Mouse (Mus musculus): Measurements from ENCODE around the gene Crkl. TPM values are rescaled to one million over a fixed set of nuclear protein-coding genes. Genes with fewer than 3 reads are reported as not detected.
"Not testable (repeated sequence)": the region's sequence is repeated elsewhere in the genome, so short reads cannot be mapped to it uniquely, and the experiment has no call there.

Crkl gene
- polyA plus RNA-seq, 1 experiment from 2014 or later = 74.1 TPM

GRCm38 (mm10) chr16:17499249-17499883 lies 47.6 kb downstream of the Crkl start:
- H3K9me3 ChIP-seq (ENCODE audit: low read depth, low read length) = no peaks in the 10 kb centered on the region
- peak; percentile 30 for DNase-seq
- no peak overlapping the region for H3K4me3 ChIP-seq (ENCODE audit: low read depth, low read length)
- no peak for TF ChIP-seq CTCF (IDR thresholded peaks at IDR 0.05; ENCODE audit: low read depth)
- H3K4me2 ChIP-seq = no peak overlapping the region
- H3K27ac ChIP-seq (ENCODE audit: low read depth) = no peak overlapping the region
- no peaks in the 10 kb centered on the region for H3K36me3 ChIP-seq (ENCODE audit: insufficient read depth)
- WGBS = 26% methylated on average over 10 of the region's 10 CpGs
- ATAC-seq (ENCODE audit: insufficient read depth) = peak; percentile 50; the same call in 1 of the 2 replicates
- H3K9ac ChIP-seq = no peak overlapping the region
- no peaks in the 10 kb centered on the region for H3K4me1 ChIP-seq (ENCODE audit: insufficient read depth)
- H3K27me3 ChIP-seq (ENCODE audit: insufficient read depth, low read length) = no peaks in the 10 kb centered on the region

- 71% methylated on average over 4 of the region's 4 CpGs for WGBS
- ATAC-seq (ENCODE audit: insufficient read depth) (no peak), DNase-seq (no peak)
- Histone ChIP-seq H3K4me2 (no peak overlapping the region), H3K9me3 (ENCODE audit: low read depth, low read length) (no peaks in the 10 kb centered on the region), H3K27me3 (ENCODE audit: insufficient read depth, low read length) (no peaks in the 10 kb centered on the region), H3K36me3 (ENCODE audit: insufficient read depth) (no peaks in the 10 kb centered on the region), H3K4me3 (ENCODE audit: low read depth, low read length) (no peak overlapping the region), H3K4me1 (ENCODE audit: insufficient read depth) (no peaks in the 10 kb centered on the region), H3K9ac (no peak overlapping the region), H3K27ac (ENCODE audit: low read depth) (no peak overlapping the region)
- TF ChIP-seq CTCF (IDR thresholded peaks at IDR 0.05; ENCODE audit: low read depth) = no peak
Observed at GRCm38 (mm10) chr16:17502681-17503080, 50.9 kb downstream of the Crkl start.

GRCm38 (mm10) chr16:17507018-17507552 lies 55.3 kb downstream of the Crkl start:
- Histone ChIP-seq H3K27ac (ENCODE audit: low read depth) (no peak overlapping the region), H3K9ac (no peak overlapping the region), H3K27me3 (ENCODE audit: insufficient read depth, low read length) (no peaks in the 10 kb centered on the region), H3K4me3 (ENCODE audit: low read depth, low read length) (no peak overlapping the region), H3K9me3 (ENCODE audit: low read depth, low read length) (no peaks in the 10 kb centered on the region), H3K4me1 (ENCODE audit: insufficient read depth) (peaks cover 11% of the 10 kb centered on the region; the same call in 1 of the 2 replicates), H3K4me2 (no peak overlapping the region), H3K36me3 (ENCODE audit: insufficient read depth) (peaks cover 8% of the 10 kb centered on the region)
- 75% methylated on average over 5 of the region's 5 CpGs for WGBS
- no peak for TF ChIP-seq CTCF (IDR thresholded peaks at IDR 0.05; ENCODE audit: low read depth)
- DNase-seq = no peak
- no peak for ATAC-seq (ENCODE audit: insufficient read depth)

GRCm38 (mm10) chr16:17508031-17508430 lies 56.2 kb downstream of the Crkl start:
- Histone ChIP-seq H3K4me1 (ENCODE audit: insufficient read depth) (peaks cover 11% of the 10 kb centered on the region; the same call in 1 of the 2 replicates), H3K9ac (peak overlapping the region; percentile 88), H3K4me2 (peak overlapping the region; percentile 83), H3K4me3 (ENCODE audit: low read depth, low read length) (peak overlapping the region; percentile 74), H3K36me3 (ENCODE audit: insufficient read depth) (peaks cover 18% of the 10 kb centered on the region), H3K27ac (ENCODE audit: low read depth) (peak overlapping the region; percentile 85; the same call in 1 of the 2 replicates)
- 28% methylated on average over 3 of the region's 3 CpGs for WGBS
- ATAC-seq (ENCODE audit: insufficient read depth); H3K27me3 ChIP-seq (ENCODE audit: insufficient read depth, low read length); DNase-seq; H3K9me3 ChIP-seq (ENCODE audit: low read depth, low read length): not testable (repeated sequence)

GRCm38 (mm10) chr16:17508546-17509239 lies 56.9 kb downstream of the Crkl start, which contains the start of gene Lztr1:
Gene Lztr1, plus strand, starts transcription at chr16:17508688.
- ATAC-seq (ENCODE audit: insufficient read depth) = peak; percentile 98
- DNase-seq = peak; percentile 95
- H3K9me3 ChIP-seq (ENCODE audit: low read depth, low read length) = no peaks in the 10 kb centered on the region
- peaks cover 24% of the 10 kb centered on the region for H3K36me3 ChIP-seq (ENCODE audit: insufficient read depth)
- peaks cover 11% of the 10 kb centered on the region; the same call in 1 of the 2 replicates for H3K4me1 ChIP-seq (ENCODE audit: insufficient read depth)
- H3K27me3 ChIP-seq (ENCODE audit: insufficient read depth, low read length) = no peaks in the 10 kb centered on the region
- H3K27ac ChIP-seq (ENCODE audit: low read depth) = peak within 1 kb of the TSS; percentile 85
- WGBS = 0% methylated on average over 50 of the region's 50 CpGs
- TF ChIP-seq CTCF (IDR thresholded peaks at IDR 0.05; ENCODE audit: low read depth) = peak; percentile 21; the same call in 1 of the 2 replicates
- H3K4me3 ChIP-seq (ENCODE audit: low read depth, low read length) = peak within 1 kb of the TSS; percentile 74
- peak within 1 kb of the TSS; percentile 88 for H3K9ac ChIP-seq
- peak within 1 kb of the TSS; percentile 83 for H3K4me2 ChIP-seq

GRCm38 (mm10) chr16:17509240-17509597 lies 57.4 kb downstream of the Crkl start:
- Histone ChIP-seq H3K9me3 (ENCODE audit: low read depth, low read length) (no peaks in the 10 kb centered on the region), H3K36me3 (ENCODE audit: insufficient read depth) (peaks cover 26% of the 10 kb centered on the region)

GRCm38 (mm10) chr16:17510143-17510542 lies 58.4 kb downstream of the Crkl start:
- peak overlapping the region; percentile 83 for H3K4me2 ChIP-seq
- DNase-seq (no peak), ATAC-seq (ENCODE audit: insufficient read depth) (no peak)
- no peak for TF ChIP-seq CTCF (IDR thresholded peaks at IDR 0.05; ENCODE audit: low read depth)
- H3K4me3 ChIP-seq (ENCODE audit: low read depth, low read length) = peak overlapping the region; percentile 74
- H3K4me1 ChIP-seq (ENCODE audit: insufficient read depth) = peaks cover 11% of the 10 kb centered on the region; the same call in 1 of the 2 replicates
- no peaks in the 10 kb centered on the region for H3K9me3 ChIP-seq (ENCODE audit: low read depth, low read length)
- H3K36me3 ChIP-seq (ENCODE audit: insufficient read depth) = peaks cover 26% of the 10 kb centered on the region
- no peaks in the 10 kb centered on the region for H3K27me3 ChIP-seq (ENCODE audit: insufficient read depth, low read length)
- H3K27ac ChIP-seq (ENCODE audit: low read depth) = no peak overlapping the region
- 0 out of 2 replicates have a peak overlapping the region, but pooled peaks have one; percentile 88 for H3K9ac ChIP-seq
- WGBS = 100% methylated on average over 2 of the region's 2 CpGs

More at GRCm38 (mm10) chr16:17509240-17509597, 57.4 kb downstream of the Crkl start:
- ATAC-seq (ENCODE audit: insufficient read depth) (no peak; the same call in 1 of the 2 replicates), DNase-seq (peak; percentile 15)
- TF ChIP-seq CTCF (IDR thresholded peaks at IDR 0.05; ENCODE audit: low read depth) = no peak
- Histone ChIP-seq H3K27ac (ENCODE audit: low read depth) (peak overlapping the region; percentile 85), H3K27me3 (ENCODE audit: insufficient read depth, low read length) (no peaks in the 10 kb centered on the region), H3K9ac (peak overlapping the region; percentile 88), H3K4me3 (ENCODE audit: low read depth, low read length) (peak overlapping the region; percentile 74), H3K4me1 (ENCODE audit: insufficient read depth) (peaks cover 11% of the 10 kb centered on the region; the same call in 1 of the 2 replicates), H3K4me2 (peak overlapping the region; percentile 83)
- WGBS = 9% methylated on average over 9 of the region's 9 CpGs

Measured in lung, embryonic 14.5 days (tissue).